Mouse (Mus musculus): ENCODE measurements around the gene Lrrc8d. TPM values are rescaled to one million over a fixed set of nuclear protein-coding genes. Genes with fewer than 3 reads are reported as not detected.

Lrrc8d gene
- 11.4 and 13.8 TPM in 2 replicates for polyA plus RNA-seq (2012; rRNA removed)

DNA sequence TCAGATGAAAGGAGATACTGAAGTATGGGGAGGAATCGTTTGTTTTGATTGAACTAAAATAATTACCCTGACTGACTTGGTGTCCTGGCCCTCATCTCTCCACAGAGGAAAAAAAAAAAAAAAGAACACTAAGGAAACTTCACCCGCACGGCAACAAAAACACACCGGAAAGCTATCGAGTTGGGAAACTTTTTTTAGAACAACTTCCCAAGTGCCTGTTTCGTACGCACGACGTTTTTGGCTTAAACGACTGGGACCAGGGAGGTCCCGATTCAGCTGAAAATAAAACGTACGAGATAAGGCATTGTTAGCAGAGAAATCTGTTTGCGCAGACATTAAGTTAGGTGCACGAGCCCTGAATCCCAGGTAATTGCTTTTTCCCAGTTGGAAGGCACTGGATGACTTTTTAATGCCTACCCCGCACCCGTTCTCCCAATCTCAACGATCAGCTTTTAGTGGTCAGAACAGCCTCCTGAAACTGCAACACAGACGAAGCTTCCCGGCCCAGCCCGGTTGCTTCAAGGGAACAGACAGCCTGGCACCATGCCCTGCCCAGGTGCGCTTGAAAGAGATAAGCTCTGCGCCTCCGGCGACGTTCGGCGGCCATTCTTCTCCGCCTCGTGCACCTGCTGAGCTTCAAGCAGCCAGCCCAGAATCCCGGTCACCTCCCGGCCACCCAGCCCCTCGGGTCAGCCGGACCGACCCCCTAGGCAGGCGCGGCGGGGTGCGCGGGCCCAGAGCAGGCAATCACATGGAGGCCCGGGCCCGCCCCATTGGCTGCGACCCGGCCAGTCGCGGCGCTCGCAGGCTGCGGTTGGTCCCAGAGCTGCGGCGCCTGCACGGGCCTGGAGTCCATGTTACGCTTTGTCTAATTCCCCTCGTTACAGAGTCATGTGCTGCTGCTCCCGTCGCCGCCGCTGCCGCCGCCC, at the start of gene Lrrc8d:
TSS of gene Lrrc8d (plus strand) at position 829 of the 929 bp plus-strand sequence.

GRCm38 (mm10) chr5:105876068-105876924, 176.5 kb downstream of the Lrrc8d start, which contains the start of gene Zfp326:
TSS of gene Zfp326 (plus strand) at chr5:105876565.

Other genes with a start within 250 kb of the Lrrc8d start
- 7.9 and 9.7 TPM in 2 replicates for gene Lrrc8c, start 180.6 kb upstream of the Lrrc8d start, polyA plus RNA-seq (2012; rRNA removed)
- gene Zfp326, start 176.6 kb downstream of the Lrrc8d start, polyA plus RNA-seq (2012; rRNA removed), result 79.7 and 139 TPM in 2 replicates

All from central nervous system, embryonic 11.5 days (tissue).